Mouse (Mus musculus) spleen, adult 12 weeks (tissue): ENCODE data around the gene Prpf6.

Source experiments
- DNase-seq: peaks from one replicate; pipeline ENCODE4 v3.0.0; 2022; ENCODE audit warnings: low spot score

The Prpf6 gene

DNA sequence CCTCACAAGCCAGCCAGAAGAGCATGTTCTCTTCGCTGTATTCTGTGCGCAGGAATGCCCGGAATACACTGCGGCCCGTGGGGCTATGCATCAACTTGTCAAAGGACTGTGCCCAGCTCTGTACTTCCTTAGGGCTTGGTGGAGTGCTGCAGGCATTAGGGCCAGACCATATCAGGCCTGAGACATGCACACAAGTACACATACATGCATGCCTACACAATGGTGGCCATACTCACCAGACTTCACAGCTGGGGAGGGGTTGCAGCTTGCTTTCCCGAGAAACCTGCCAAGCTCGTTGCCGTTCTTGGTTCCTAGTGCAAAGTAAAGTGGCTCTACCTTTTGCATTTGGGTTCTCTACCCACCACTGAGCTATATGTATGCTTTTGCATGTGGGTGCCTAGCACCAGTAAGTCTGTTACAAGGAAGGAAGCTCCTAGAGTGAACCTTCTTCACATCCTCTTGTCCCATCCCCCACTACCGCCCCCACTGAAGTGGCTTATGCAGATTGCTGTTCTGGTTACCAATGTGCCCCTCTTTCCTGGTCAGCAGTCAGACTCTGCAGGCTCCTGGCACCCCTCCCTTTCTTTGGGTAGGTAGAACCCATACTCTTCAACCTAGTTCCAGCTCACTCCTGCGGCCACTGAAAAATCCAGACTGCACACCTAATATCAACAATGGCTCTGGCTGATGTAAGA, 97.9 kb downstream of the Prpf6 start:
- DNase-seq: no peak

DNA sequence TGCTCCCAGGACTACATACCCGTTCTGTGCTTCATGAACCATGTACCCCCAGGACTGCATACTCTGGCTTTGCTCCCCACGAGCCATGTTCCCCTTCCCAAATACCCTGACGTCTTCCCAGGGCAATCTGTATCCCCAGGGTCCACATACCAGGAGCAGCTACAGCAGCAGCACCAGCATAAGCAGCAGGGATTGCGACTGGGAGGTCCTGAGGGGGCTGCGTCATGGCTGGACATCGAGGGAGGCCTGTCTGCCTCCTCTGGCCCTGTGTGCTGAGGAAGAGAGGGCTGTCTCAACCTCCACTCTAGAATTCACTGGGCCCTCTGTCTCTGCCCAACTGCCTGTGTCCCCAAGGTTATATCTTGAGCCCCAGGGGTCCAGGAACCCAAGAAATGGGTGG, 99.4 kb downstream of the Prpf6 start:
- DNase-seq: no peak

DNA sequence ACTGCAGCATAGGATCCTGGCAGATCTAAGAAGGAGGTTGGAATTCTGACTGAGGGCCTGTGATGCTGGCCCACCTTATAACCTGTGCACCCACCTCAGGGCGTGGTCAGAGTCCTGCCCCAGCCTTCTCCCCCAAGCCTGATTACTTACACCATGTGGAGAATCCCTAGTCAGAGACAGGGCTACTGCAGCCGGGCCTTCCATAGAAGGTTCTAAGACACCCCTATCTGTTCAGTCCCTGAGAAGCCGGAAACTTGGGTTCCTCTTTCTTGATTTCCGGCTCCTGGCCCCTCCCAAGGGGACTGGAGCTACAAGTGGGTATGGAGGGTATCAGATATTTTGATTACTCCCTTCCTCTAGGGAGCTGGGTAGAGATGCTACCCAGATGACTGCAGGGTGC, 99.9 kb downstream of the Prpf6 start:
- no peak for DNase-seq

DNA sequence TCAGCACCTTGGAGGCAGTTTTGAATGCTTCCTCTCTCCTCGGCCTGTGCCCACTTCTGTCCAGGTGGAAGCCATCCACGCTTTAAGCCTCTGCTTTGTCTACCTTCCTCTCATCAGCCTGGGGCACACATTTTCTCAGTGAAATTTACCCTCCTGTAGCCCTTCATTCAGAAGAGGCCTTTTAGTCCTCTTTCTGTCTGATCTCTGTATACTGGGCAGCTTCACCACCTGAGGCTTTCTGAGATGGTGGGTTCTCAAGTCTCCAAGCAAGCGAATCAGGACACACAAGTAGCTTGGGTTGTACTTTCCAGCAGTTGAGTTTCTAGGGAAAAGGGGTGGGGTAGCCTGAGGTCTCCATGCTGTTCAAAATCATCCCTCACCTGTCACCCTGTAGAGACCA, 100.6 kb downstream of the Prpf6 start:
- no peak for DNase-seq

DNA sequence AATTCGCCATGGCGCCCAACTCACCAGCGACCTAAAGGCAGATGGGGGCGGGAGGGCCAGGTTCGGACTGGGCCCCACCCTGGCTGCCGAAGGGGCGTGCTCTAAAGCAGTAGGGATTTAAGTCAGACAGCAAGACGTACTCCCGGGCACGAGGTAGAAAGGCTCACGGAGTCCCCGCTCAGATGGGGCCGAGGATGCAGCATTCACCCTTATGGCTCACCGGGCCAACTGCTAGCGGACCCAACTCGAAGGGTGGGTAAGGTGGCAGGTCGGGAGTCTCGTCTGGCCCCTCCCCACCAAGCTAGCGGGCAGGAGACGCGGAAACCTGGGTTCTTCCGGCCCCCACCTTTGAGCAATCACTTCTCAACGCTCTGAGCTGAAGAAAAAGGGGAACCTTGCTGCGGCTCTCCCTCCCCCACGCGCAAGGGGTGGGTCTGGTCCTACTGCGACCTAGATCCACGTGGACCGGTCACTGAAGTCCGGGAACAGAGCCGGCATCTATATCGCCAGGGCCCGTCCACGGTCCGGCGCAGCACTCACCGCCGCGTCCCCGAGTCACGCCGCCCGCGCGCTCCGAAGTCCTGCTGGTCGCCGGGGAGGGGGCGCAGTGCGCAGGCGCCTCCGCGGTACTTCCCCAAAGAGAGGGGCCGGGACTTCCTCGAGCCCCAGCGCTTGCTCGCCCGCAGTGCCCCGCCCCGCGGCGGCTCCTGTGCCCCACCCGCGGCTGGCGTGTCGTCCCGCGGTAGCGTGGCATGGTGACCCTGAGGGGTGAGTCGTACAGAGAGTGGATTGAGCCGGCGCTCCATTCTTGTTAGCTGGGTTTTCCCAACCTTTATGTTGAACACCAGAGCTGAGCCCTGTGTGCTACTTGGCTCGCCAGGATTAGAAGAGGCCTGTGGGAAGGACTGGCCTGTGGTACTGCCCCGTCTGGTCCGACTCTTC, 101.9 kb downstream of the Prpf6 start, which contains the start of gene Rgs19:
Rgs19 (minus strand) TSS at position 639 of the 942 bp plus-strand sequence.
- DNase-seq: peak; percentile 66

DNA sequence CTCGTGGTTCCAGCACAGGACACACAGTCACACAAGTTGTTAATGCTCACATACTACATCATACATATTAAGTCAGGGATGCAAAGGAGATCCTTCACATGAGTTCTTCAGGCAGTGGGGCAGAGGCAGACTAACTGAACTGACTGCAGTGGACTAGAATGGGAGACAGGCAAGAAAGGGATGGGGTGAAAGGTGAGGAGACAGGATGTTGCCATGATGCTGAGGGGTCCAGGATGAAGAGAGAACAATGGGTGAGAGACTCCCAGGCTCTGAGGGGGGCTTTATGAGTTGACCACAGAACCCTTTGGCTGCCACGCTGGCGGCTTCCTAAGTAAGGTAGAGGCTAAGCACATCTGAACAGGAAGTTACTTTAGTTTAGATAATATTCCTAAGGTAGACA, 102.9 kb downstream of the Prpf6 start:
- DNase-seq: no peak

DNA sequence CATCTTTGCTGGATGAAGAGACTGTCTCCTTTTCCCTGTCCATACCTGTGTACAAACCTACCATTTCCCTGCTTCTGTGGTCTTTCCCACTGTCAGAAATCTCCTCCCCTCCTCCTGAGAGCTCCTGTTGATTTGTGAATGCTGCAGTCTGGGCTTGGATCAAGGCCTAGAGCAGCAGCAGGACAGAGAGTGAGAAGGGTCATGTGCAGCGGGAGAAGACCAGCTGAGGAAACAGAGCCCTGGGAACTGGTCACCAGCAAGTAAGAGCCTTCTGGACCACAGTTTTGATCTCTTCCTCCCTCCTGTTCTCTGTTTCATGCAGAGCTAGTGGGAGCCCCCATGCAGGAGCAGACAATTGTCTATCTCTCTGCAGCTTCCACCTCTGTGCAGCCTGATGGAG, 104.1 kb downstream of the Prpf6 start:
- no peak for DNase-seq

DNA sequence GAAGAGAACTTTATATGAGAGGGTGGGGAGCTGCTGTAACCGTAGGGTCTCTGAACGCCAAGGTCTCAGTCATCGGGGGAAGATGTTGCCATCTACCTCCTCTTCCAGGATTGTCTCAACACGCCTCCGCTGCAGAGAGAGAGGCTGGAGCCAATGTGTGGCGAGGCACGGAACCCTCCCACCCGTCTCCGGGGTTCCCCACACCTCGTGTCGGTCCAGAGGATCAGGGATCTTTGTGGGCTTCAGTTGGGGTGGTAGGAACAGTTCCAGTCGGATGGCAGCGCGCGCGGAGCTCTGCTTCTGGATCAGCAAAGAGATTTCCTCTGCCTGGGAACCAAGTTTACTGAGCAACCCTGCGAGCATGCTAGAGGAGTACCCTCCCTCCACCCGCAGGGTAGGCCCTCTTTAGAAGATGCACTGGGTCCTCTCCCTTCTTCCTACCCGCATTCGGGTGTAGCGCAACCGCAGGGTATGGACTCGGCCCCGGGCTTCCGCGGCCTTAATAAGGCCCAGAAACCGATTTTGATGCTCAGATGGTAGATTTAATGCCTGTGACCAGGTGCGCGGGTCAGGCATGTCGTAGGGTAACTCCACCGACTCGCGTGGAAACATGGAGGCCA, 105.2 kb downstream of the Prpf6 start:
- DNase-seq: no peak

DNA sequence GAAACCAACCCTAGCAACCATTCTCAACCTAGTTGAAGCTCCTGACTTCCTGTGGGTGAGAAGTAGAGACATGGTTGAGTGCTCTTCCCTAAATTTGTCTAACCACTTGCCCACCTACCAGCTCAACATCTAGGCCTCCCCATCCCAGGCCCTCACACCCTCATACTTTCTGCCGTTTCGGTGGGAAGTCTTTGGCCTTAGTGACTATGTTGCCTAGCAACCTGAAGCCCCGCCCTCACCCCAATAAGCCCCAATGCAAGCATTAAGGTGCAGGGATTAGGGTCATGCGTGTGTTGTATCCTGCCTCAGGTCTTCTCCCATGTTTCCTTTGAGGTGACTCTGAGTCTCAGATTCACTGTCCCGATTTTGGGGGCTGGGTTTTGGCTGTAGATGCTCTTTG, 106.6 kb downstream of the Prpf6 start, which contains the start of gene Lkaaear1:
Lkaaear1 (minus strand) TSS at position 202 of the 400 bp plus-strand sequence.
- DNase-seq: no peak
